Mouse (Mus musculus) neural tube, embryonic 11.5 days (tissue): ENCODE data around the gene Wdr90. TPM values are rescaled to one million over a fixed set of nuclear protein-coding genes. Genes with fewer than 3 reads are reported as not detected.
A peak's percentile ranks its signal among the peaks of the same experiment; 100 is the strongest.

Experiments
- ATAC-seq: fragments of 200-750 bp; cut with Nextera tagmentation; 2 replicates; pipeline ENCODE4 v1.8.0; 2017; ENCODE audit warnings: moderate number of reproducible peaks, mild to moderate bottlenecking, moderate TSS enrichment, moderate library complexity; ENCODE audit not compliant: insufficient read depth, low FRiP score, low TSS enrichment
- DNase-seq: peaks from one replicate; pipeline ENCODE4 v3.0.0-alpha.2; 2015; ENCODE audit warnings: low spot score
- H3K27ac ChIP-seq: fragments of 300-500 bp; sonication (generic); 2 replicates; pipeline ENCODE4 v1.5.1; 2014; ENCODE audit warnings: low read depth, mild to moderate bottlenecking, low read length
- H3K27me3 ChIP-seq: fragments of 300-500 bp; sonication (generic); 2 replicates; pipeline ENCODE4 v1.6.1; 2014; ENCODE audit warnings: mild to moderate bottlenecking, low read length, mixed read lengths; ENCODE audit not compliant: control insufficient read depth, insufficient read depth
- H3K36me3 ChIP-seq: fragments of 300-500 bp; sonication (generic); 2 replicates; pipeline ENCODE4 v1.6.1; 2014; ENCODE audit warnings: mild to moderate bottlenecking, low read length, moderate library complexity, mixed read lengths; ENCODE audit not compliant: control insufficient read depth, insufficient read depth
- H3K4me1 ChIP-seq: fragments of 300-500 bp; sonication (generic); 2 replicates; pipeline ENCODE4 v1.6.1; 2014; ENCODE audit warnings: low read length, mixed read lengths; ENCODE audit not compliant: control insufficient read depth, insufficient read depth
- H3K4me2 ChIP-seq: fragments of 300-500 bp; sonication (generic); 2 replicates; pipeline ENCODE4 v1.6.1; 2014; ENCODE audit warnings: low read depth, mild to moderate bottlenecking, moderate library complexity
- H3K4me3 ChIP-seq: fragments of 300-500 bp; sonication (generic); 2 replicates; pipeline ENCODE4 v1.5.1; 2014; ENCODE audit warnings: low read depth, low read length
- H3K9ac ChIP-seq: fragments of 300-500 bp; sonication (generic); 2 replicates; pipeline ENCODE4 v1.6.1; 2014; ENCODE audit warnings: mild to moderate bottlenecking, low read length
- H3K9me3 ChIP-seq: fragments of 300-500 bp; sonication (generic); 2 replicates; pipeline ENCODE4 v1.6.1; 2016; ENCODE audit warnings: low read length; ENCODE audit not compliant: control insufficient read depth
- WGBS: fragments of 180-500 bp; shearing (Covaris S2); extraction: QIAGEN DNeasy Blood & Tissue Kit; methylation state at CpG from one replicate; pipeline ENCODE4 v1.1.7; 2014; 5-methylcytosine and 5-hydroxymethylcytosine counted together
- polyA plus RNA-seq: library from polyadenylated mRNA; unstranded; fragments of >200 nt; fragmentation: Nextera tagmentation; extraction: Ambion mirVana; gene quantifications from 2 replicates; pipeline ENCODE4 v1.2.1, GENCODE M21; 2014

Wdr90 gene
- polyA plus RNA-seq: 17.8 and 20.3 TPM in 2 replicates

DNA sequence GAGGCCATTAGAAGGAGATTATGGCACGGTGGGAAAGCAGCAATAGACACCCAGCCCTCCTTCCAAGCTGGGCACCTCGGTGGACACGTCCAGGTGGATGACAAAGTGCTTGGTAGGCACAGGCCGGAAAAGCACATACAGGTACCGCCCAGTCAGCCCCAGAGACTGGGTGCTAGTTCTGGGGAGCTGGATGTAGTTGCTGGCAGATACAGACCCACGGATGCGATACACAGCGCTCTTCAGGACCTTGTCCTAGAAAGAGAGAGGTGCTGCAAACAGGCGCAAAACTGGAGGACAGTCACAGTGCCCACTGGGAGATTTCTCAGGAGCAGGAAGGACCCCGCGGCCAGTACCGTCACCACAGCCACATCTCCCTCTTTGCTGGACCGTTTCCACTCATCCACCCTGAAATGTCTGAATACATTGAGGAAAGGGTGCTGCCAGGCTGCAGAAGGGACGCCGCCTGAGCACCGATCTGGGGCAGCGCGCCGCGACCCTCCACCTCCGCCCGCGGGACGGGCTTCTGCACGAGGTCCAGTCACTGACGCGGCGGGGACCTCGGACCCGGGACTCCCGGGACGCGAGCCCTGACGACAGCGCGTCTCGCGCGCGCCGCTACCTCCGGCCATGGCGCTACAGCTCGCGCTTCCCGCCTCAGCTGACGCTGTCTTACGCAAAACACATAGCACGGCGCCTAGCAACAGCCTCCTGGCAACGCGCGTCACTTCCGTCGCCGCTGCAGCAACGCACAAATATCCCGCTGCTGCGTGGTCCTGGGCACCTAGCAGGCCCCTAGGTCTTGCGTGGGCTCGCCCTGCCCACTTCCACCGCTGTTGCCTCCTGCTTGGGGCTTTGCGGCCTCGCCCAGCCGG is at the start of gene Wdr90:
TSS of gene Wdr90 (minus strand) at position 670 of the 872 bp plus-strand sequence.
- Histone ChIP-seq H3K36me3 (no peaks in the 10 kb centered on the region; the same call in 1 of the 2 replicates), H3K4me3 (peak within 1 kb of the TSS; percentile 60), H3K27ac (peak within 1 kb of the TSS; percentile 76), H3K27me3 (no peaks in the 10 kb centered on the region), H3K4me1 (peaks cover 11% of the 10 kb centered on the region), H3K4me2 (peak within 1 kb of the TSS; percentile 88), H3K9ac (peak within 1 kb of the TSS; percentile 84), H3K9me3 (no peaks in the 10 kb centered on the region)
- WGBS: 4% methylated on average over 65 of the region's 65 CpGs
- peak; percentile 95 for DNase-seq
- ATAC-seq: peak; percentile 92

DNA sequence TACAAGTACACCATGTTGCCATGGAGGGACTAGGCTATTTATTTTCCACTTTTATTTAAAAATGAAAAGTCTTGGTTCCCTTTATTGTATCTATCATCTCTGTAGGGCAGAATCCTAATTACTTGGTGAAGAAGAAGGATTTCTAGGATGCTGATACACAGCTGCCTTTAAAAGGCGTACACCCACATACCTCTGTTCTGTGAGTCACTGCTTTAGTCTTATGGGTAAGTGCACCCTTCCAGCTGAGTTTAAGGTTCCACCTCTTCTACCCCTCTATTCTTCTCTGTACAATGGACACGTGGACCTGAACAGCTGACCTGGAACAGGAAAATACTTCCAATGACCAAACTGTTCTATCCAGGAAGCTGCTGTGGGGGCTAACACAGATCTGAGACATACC is 46.3 kb upstream of the Wdr90 start:
- WGBS: 93% methylated on average over 2 of the region's 2 CpGs
- H3K27me3 ChIP-seq: no peaks in the 10 kb centered on the region
- no peak for ATAC-seq
- no peak for DNase-seq
- no peaks in the 10 kb centered on the region for H3K9me3 ChIP-seq
- H3K36me3 ChIP-seq: no peaks in the 10 kb centered on the region
- no peak overlapping the region for H3K4me3 ChIP-seq
- no peaks in the 10 kb centered on the region for H3K4me1 ChIP-seq
- no peak overlapping the region for H3K9ac ChIP-seq
- H3K27ac ChIP-seq: no peak overlapping the region
- H3K4me2 ChIP-seq: no peak overlapping the region

DNA sequence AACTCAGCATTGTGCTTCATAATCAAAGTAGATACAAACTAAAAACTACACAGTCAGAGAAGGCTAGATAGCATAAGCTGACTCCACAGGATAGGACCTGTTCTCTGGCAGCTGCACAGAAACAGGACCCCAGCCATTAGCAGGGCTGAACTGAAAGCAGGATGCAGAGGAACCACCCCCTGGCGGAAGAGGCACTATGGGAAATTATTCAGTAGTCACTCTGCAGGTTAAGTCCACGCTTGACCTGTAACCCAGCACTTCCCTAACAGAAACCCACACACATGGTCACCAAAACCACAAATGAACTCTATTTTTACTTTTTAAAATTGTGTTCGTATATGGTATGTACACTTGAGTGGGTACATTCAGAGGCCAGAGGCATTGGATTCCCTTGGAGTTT is 41.8 kb upstream of the Wdr90 start:
- no peaks in the 10 kb centered on the region for H3K9me3 ChIP-seq
- no peak overlapping the region for H3K9ac ChIP-seq
- no peak overlapping the region for H3K27ac ChIP-seq
- no peaks in the 10 kb centered on the region for H3K36me3 ChIP-seq
- H3K27me3 ChIP-seq: no peaks in the 10 kb centered on the region
- DNase-seq (no peak), ATAC-seq (no peak)
- WGBS: 87% methylated on average over 3 of the region's 3 CpGs
- no peak overlapping the region for H3K4me2 ChIP-seq
- no peaks in the 10 kb centered on the region for H3K4me1 ChIP-seq
- H3K4me3 ChIP-seq: no peak overlapping the region

DNA sequence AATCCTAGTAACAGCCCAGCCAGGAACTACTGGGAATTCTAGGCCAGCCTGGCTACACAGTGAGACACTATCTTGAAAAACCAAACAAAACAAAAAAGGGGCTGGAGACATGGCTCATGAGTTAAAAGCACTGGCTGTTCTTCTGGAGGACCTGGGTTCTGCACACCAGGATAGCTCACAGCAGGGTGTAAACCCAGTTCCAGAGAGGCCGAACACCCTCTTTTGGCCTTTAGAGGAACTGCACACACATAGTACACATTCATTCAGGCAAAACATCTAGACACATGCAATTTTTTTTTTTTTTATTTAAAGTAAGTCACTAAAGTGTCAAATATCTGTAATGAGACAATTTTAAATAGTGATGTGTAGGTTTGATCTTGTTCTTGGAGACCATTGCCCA is 38.9 kb upstream of the Wdr90 start:
- WGBS: 90% methylated on average over 1 of the region's 1 CpGs
- Histone ChIP-seq H3K4me3 (no peak overlapping the region), H3K9ac (no peak overlapping the region), H3K27ac (no peak overlapping the region), H3K4me1 (peaks cover 5% of the 10 kb centered on the region; the same call in 1 of the 2 replicates), H3K36me3 (no peaks in the 10 kb centered on the region), H3K27me3 (no peaks in the 10 kb centered on the region), H3K9me3 (no peaks in the 10 kb centered on the region), H3K4me2 (no peak overlapping the region)
- DNase-seq (no peak), ATAC-seq (no peak)

DNA sequence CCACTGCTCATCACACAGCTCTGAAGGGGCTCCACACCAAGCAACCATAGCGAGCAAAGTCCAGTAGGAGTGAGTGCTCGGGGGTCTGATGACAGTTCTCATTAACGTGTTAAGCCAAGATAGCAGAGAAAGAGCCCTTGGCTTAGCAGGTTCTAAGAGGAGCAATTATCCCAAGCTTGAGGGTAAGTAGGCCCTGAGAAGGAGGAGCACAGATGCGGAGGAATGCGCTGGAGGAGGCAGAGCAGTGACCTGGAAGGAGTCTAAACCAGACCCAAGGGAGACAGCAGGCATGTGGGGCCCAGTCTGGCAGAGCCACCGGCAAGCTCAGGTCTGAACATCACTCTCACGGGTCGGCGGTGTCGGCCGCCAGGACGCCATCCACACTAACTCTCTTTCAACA is 34.6 kb upstream of the Wdr90 start:
- H3K27ac ChIP-seq: no peak overlapping the region
- DNase-seq: no peak

DNA sequence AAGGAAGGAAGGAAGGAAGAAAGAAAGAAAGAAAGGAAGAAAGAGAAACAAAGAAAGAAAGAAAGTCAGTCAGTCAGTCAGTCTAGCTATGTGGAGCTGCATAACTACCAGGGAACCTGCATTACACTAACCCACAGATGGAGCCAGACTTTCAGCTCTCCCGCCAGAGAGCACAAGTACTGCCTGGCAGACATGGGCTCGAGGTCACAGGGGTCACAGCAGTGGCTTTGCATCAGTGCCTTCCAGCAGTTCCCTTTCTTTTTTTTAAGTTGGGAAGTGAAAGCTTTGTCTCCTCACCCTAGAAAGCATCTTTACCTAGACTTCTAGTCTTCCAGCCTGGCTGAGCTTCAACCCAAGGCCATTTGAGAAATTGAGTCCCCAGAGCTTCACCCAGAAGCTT is 34.1 kb upstream of the Wdr90 start:
- no peaks in the 10 kb centered on the region for H3K27me3 ChIP-seq
- no peaks in the 10 kb centered on the region for H3K36me3 ChIP-seq
- H3K9me3 ChIP-seq: no peaks in the 10 kb centered on the region
- 22% methylated on average over 2 of the region's 2 CpGs for WGBS
- H3K27ac ChIP-seq: no peak overlapping the region
- H3K4me3 ChIP-seq: no peak overlapping the region
- H3K4me1 ChIP-seq: peaks cover 5% of the 10 kb centered on the region; the same call in 1 of the 2 replicates
- no peak for ATAC-seq
- H3K9ac ChIP-seq: no peak overlapping the region
- DNase-seq: no peak
- no peak overlapping the region for H3K4me2 ChIP-seq

More for the DNA sequence above, 34.6 kb upstream of the Wdr90 start:
- Histone ChIP-seq H3K4me1 (peaks cover 5% of the 10 kb centered on the region; the same call in 1 of the 2 replicates), H3K4me2 (no peak overlapping the region), H3K4me3 (no peak overlapping the region), H3K9me3 (no peaks in the 10 kb centered on the region), H3K36me3 (no peaks in the 10 kb centered on the region), H3K27me3 (no peaks in the 10 kb centered on the region), H3K9ac (no peak overlapping the region)
- no peak for ATAC-seq
- 73% methylated on average over 12 of the region's 12 CpGs for WGBS

DNA sequence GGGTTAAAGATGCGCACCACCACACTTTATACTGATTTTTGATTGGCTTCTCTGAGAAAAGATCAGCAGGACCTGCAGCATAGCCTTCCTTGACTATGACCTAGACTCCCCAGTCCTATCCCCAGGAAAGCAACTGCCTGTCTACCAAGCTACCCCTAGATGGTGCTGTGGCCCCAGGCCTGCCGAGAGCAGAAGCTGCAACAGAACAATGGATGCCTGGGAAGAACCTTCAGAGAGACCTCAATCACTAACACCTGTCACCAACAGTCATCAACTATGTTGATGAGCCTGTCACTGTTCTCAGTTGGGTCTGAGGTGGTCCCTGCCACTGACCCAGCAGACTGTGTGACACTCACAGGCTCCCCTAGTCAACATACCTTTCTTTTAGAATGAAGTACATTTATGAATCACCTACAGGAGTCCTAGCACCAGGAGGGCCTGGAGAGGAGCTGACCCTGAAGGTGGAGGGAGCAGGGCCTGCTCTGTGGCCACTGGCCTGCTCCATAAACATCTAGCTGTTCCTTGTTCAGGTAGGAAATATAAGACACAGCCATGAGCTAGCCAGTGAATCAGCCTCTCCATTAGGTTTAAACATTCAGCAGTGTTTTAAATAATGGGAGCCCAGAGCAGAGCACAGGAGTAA is 32.8 kb upstream of the Wdr90 start:
- Histone ChIP-seq H3K9me3 (no peaks in the 10 kb centered on the region), H3K4me1 (peaks cover 5% of the 10 kb centered on the region; the same call in 1 of the 2 replicates), H3K4me3 (no peak overlapping the region), H3K36me3 (no peaks in the 10 kb centered on the region), H3K9ac (no peak overlapping the region), H3K27me3 (no peaks in the 10 kb centered on the region), H3K27ac (no peak overlapping the region), H3K4me2 (no peak overlapping the region)
- 34% methylated on average over 2 of the region's 2 CpGs for WGBS
- peak; percentile 75 for DNase-seq
- peak; percentile 50; the same call in 1 of the 2 replicates for ATAC-seq

DNA sequence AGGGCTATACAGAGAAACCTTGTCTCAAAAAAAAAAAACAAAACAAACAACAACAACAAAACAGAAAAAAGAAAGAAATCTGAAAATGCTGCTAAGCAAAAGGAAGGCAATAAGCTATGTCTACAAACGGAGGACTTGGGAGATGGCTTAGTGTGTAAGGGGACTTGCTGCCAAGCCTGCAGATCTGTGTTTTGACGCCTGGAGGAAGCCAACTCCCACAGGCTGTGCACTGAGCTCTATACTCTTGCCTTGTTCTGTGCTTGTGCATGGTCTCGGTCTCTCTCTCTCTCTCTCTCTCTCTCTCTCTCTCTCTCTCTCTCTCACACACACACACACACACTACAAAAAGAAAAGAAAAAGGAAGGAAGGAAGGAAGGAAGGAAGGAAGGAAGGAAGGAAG is 27.5 kb upstream of the Wdr90 start:
- Histone ChIP-seq H3K27ac (no peak overlapping the region), H3K27me3 (no peaks in the 10 kb centered on the region), H3K4me3 (no peak overlapping the region), H3K36me3 (no peaks in the 10 kb centered on the region), H3K4me1 (no peaks in the 10 kb centered on the region), H3K9ac (no peak overlapping the region), H3K9me3 (no peaks in the 10 kb centered on the region), H3K4me2 (no peak overlapping the region)
- WGBS: 89% methylated on average over 3 of the region's 3 CpGs
- ATAC-seq (no peak), DNase-seq (no peak)
